In genomic region chr1:74507780-74508179, GRCm38 (mm10) we compare ENCODE assay signal across 9 mouse cellular contexts. TPM values are rescaled to one million over a fixed set of nuclear protein-coding genes. Genes with fewer than 3 reads are reported as not detected.
DNase-seq lines count a peak whose midpoint lies in the region; ATAC-seq and TF ChIP-seq lines count a peak whose summit lies in the region.
"Had no signal": no experiment of that assay in that cellular context is flagged by ENCODE, and none has a peak within 500 bp of the region (broad histone marks: within the 10 kb centered on the region; RNA-seq: fewer than 3 reads in every experiment).

No protein-coding gene starts in this region.

- TF ChIP-seq POLR2A in thymus, adult 2 months (IDR thresholded peaks at IDR 0.05; ENCODE audit: control insufficient read depth, extremely low read depth, insufficient read depth, low read length, poor library complexity), result no peak

- H3K27ac ChIP-seq in heart, embryonic 16.5 days (ENCODE audit: low read length), result no peak overlapping the region
- H3K27ac ChIP-seq in ES-E14 (ENCODE audit: insufficient read depth, low read depth, low read length, poor library complexity, severe bottlenecking), result no peak overlapping the region
- no peak overlapping the region for H3K27ac ChIP-seq in hindbrain, embryonic 15.5 days (replicated peaks)
- H3K27ac ChIP-seq in midbrain, embryonic 13.5 days, result no peak overlapping the region
- no peak overlapping the region for H3K27ac ChIP-seq in thymus, adult 2 months (ENCODE audit: control insufficient read depth, insufficient read depth, low read length)

- no peak for TF ChIP-seq CTCF in thymus, adult 2 months (IDR thresholded peaks at IDR 0.05; ENCODE audit: borderline replicate concordance, control insufficient read depth, extremely low read depth, insufficient read depth, low read length, poor library complexity)

- intact Hi-C loops in heart, postnatal 10 days (cut with DNase I), result loop anchor here (5.0 kb wide), 1 partner anchor 80 kb away; the partner anchor contains the start of genes Bcs1l and Zfp142

- H3K36me3 ChIP-seq in heart, embryonic 16.5 days (ENCODE audit: control insufficient read depth, insufficient read depth), result no peaks in the 10 kb centered on the region; the same call in 1 of the 2 replicates
- H3K36me3 ChIP-seq in ES-E14 (ENCODE audit: control insufficient read depth, insufficient read depth, low read length, poor library complexity, severe bottlenecking), result no peaks in the 10 kb centered on the region
- no peaks in the 10 kb centered on the region for H3K36me3 ChIP-seq in hindbrain, embryonic 15.5 days
- H3K36me3 ChIP-seq in midbrain, embryonic 13.5 days, result no peaks in the 10 kb centered on the region; the same call in 1 of the 2 replicates
- no peaks in the 10 kb centered on the region for H3K36me3 ChIP-seq in thymus, adult 2 months (ENCODE audit: control insufficient read depth, insufficient read depth, low read length)

- no peak overlapping the region for H3K4me3 ChIP-seq in heart, embryonic 16.5 days (ENCODE audit: low read length)
- peak overlapping the region in 1 of 2 experiments; percentile 81; a peak in 1 of 4 replicates for H3K4me3 ChIP-seq in ES-E14 (ENCODE audit: insufficient read depth in 1 of 2, low read depth in 1 of 2, low read length in 2 of 2, poor library complexity in 1 of 2, severe bottlenecking in 1 of 2)
- peak overlapping the region; percentile 84; the same call in 1 of the 2 replicates for H3K4me3 ChIP-seq in hindbrain, embryonic 15.5 days
- H3K4me3 ChIP-seq in midbrain, embryonic 13.5 days (replicated peaks), result peak overlapping the region; percentile 82
- no peak overlapping the region for H3K4me3 ChIP-seq in thymus, adult 2 months (ENCODE audit: control insufficient read depth, insufficient read depth, low read length)

- H3K9me3 ChIP-seq in heart, embryonic 16.5 days (replicated peaks; ENCODE audit: control insufficient read depth, low read length), result no peaks in the 10 kb centered on the region
- H3K9me3 ChIP-seq in ES-E14 (ENCODE audit: control insufficient read depth, insufficient read depth, low read depth, low read length), result no peaks in the 10 kb centered on the region
- H3K9me3 ChIP-seq in hindbrain, embryonic 15.5 days, result no peaks in the 10 kb centered on the region
- no peaks in the 10 kb centered on the region for H3K9me3 ChIP-seq in midbrain, embryonic 13.5 days

- ATAC-seq in heart, embryonic 16.5 days (replicated peaks; ENCODE audit: extremely low read depth, insufficient read depth, low FRiP score), result no peak
- ATAC-seq in hindbrain, embryonic 15.5 days (ENCODE audit: low FRiP score, low read depth), result no peak
- ATAC-seq in midbrain, embryonic 13.5 days, result no peak

- in situ Hi-C loops in ES-E14 (cut with MboI; ENCODE audit: low sequenced_read_pairs in 2 of 2, unreplicated experiment in 2 of 2), result no loop called here

- no peak for DNase-seq in heart, postnatal 10 days
- DNase-seq in ES-E14 (ENCODE audit: low read depth, low spot score), result no peak
- no peak for DNase-seq in thymus, adult 2 months
- DNase-seq in B cell, adult 2 months, result no peak
- no peak for DNase-seq in kidney, postnatal 14 days
- DNase-seq: heart, adult 11 months had no signal

- peaks cover 33% of the 10 kb centered on the region for H3K4me1 ChIP-seq in heart, embryonic 16.5 days (ENCODE audit: control insufficient read depth, insufficient read depth, low read length)
- peaks cover 1 to 8% of the 10 kb centered on the region in 2 experiments; a peak in 1 of 4 replicates for H3K4me1 ChIP-seq in ES-E14 (ENCODE audit: control insufficient read depth in 2 of 2, insufficient read depth in 2 of 2, low read length in 2 of 2, poor library complexity in 1 of 2)
- H3K4me1 ChIP-seq in hindbrain, embryonic 15.5 days (replicated peaks), result peaks cover 41% of the 10 kb centered on the region
- H3K4me1 ChIP-seq in midbrain, embryonic 13.5 days (replicated peaks), result peaks cover 42% of the 10 kb centered on the region
- no peaks in the 10 kb centered on the region for H3K4me1 ChIP-seq in thymus, adult 2 months (replicated peaks; ENCODE audit: control insufficient read depth, insufficient read depth, low read length)

- 90% methylated on average over 2 of the region's 2 CpGs for WGBS in heart, embryonic 16.5 days
- 95% methylated on average over 2 of the region's 2 CpGs for WGBS in hindbrain, embryonic 15.5 days
- WGBS in midbrain, embryonic 13.5 days, result 95% methylated on average over 2 of the region's 2 CpGs
- 95% methylated on average over 2 of the region's 2 CpGs for WGBS in thymus, adult 2 months

- no peaks in the 10 kb centered on the region for H3K27me3 ChIP-seq in heart, embryonic 16.5 days (ENCODE audit: control insufficient read depth, insufficient read depth, low read length)
- H3K27me3 ChIP-seq in hindbrain, embryonic 15.5 days, result no peaks in the 10 kb centered on the region
- no peaks in the 10 kb centered on the region for H3K27me3 ChIP-seq in midbrain, embryonic 13.5 days
- no peaks in the 10 kb centered on the region for H3K27me3 ChIP-seq in thymus, adult 2 months (ENCODE audit: control insufficient read depth, insufficient read depth, low read length)

- H3K9ac ChIP-seq in heart, embryonic 16.5 days (ENCODE audit: low read length), result no peak overlapping the region
- H3K9ac ChIP-seq in ES-E14 (ENCODE audit: insufficient read depth, low read depth, low read length, poor library complexity, severe bottlenecking), result peak overlapping the region; percentile 37; the same call in 1 of the 2 replicates
- H3K9ac ChIP-seq in hindbrain, embryonic 15.5 days, result no peak overlapping the region
- H3K9ac ChIP-seq in midbrain, embryonic 13.5 days (replicated peaks), result peak overlapping the region; percentile 80; the same call in 1 of the 2 replicates

- H3K4me2 ChIP-seq in heart, embryonic 16.5 days (ENCODE audit: low read depth, low read length), result peak overlapping the region; percentile 85
- peak overlapping the region; percentile 79 for H3K4me2 ChIP-seq in hindbrain, embryonic 15.5 days
- peak overlapping the region; percentile 74 for H3K4me2 ChIP-seq in midbrain, embryonic 13.5 days (replicated peaks)

TF ChIP-seq in ES-E14, 5 proteins besides CTCF, POLR2A, EP300 and RAD21:
- no peak for TF ChIP-seq ZNF384 (IDR thresholded peaks at IDR 0.05; ENCODE audit: low read depth, low read length)
- TF ChIP-seq ZC3H11A (IDR thresholded peaks at IDR 0.05; ENCODE audit: borderline replicate concordance, low read depth, low read length), result no peak
- no peak for TF ChIP-seq CHD2 (IDR thresholded peaks at IDR 0.05; ENCODE audit: low read depth, low read length)
- no peak for TF ChIP-seq MAFK (IDR thresholded peaks at IDR 0.05; ENCODE audit: insufficient read depth, low read depth, low read length)
- TF ChIP-seq HCFC1 (IDR thresholded peaks at IDR 0.05; ENCODE audit: borderline replicate concordance, insufficient read depth, low read length), result no peak

RNA-seq across cellular contexts. Expression of gene Cnot9, which starts 1.9 kb away (rescaled TPM):
- polyA plus RNA-seq in heart, embryonic 16.5 days (2015; fragmentation: Nextera tagmentation; extraction: Ambion mirVana), result 28.3 and 32.1 TPM in 2 replicates
- 10 to 100 TPM; 20.8 to 22.4 TPM for total RNA-seq in heart, postnatal 10 days (2021)
- total RNA-seq in ES-E14 (2012; rRNA removed), result 41.1 and 57.1 TPM in 2 replicates
- 48.7 and 51.1 TPM in 2 replicates for polyA plus RNA-seq in hindbrain, embryonic 15.5 days (2015; fragmentation: Nextera tagmentation; extraction: Ambion mirVana)
- polyA plus RNA-seq in midbrain, embryonic 13.5 days (2015; fragmentation: Nextera tagmentation; extraction: Ambion mirVana), result 57.7 and 58.3 TPM in 2 replicates
- polyA plus RNA-seq in thymus, adult 2 months (2012; rRNA removed), result 40.2 and 53.1 TPM in 2 replicates

RNA-seq across cellular contexts. Expression of gene Plcd4, which starts 34.9 kb away (rescaled TPM):
- 0.20 and 0.68 TPM in 2 replicates for polyA plus RNA-seq in heart, embryonic 16.5 days (2015; fragmentation: Nextera tagmentation; extraction: Ambion mirVana)
- total RNA-seq in heart, postnatal 10 days (2021), result not detected
- total RNA-seq in ES-E14 (2012; rRNA removed), result 1.2 and 1.5 TPM in 2 replicates
- 5.6 and 6.1 TPM in 2 replicates for polyA plus RNA-seq in hindbrain, embryonic 15.5 days (2015; fragmentation: Nextera tagmentation; extraction: Ambion mirVana)
- polyA plus RNA-seq in midbrain, embryonic 13.5 days (2015; fragmentation: Nextera tagmentation; extraction: Ambion mirVana), result 2.2 and 2.9 TPM in 2 replicates
- polyA plus RNA-seq in thymus, adult 2 months (2012; rRNA removed), result 0.24 and 0.33 TPM in 2 replicates

RNA-seq across cellular contexts. Expression of gene Usp37, which starts 36.3 kb away (rescaled TPM):
- 19.2 and 20.3 TPM in 2 replicates for polyA plus RNA-seq in heart, embryonic 16.5 days (2015; fragmentation: Nextera tagmentation; extraction: Ambion mirVana)
- 10 to 100 TPM; 13.6 to 18.5 TPM for total RNA-seq in heart, postnatal 10 days (2021)
- 36.7 and 44.8 TPM in 2 replicates for total RNA-seq in ES-E14 (2012; rRNA removed)
- 23.9 and 25.1 TPM in 2 replicates for polyA plus RNA-seq in hindbrain, embryonic 15.5 days (2015; fragmentation: Nextera tagmentation; extraction: Ambion mirVana)
- polyA plus RNA-seq in midbrain, embryonic 13.5 days (2015; fragmentation: Nextera tagmentation; extraction: Ambion mirVana), result 32.2 and 33.4 TPM in 2 replicates
- 7.3 and 8.6 TPM in 2 replicates for polyA plus RNA-seq in thymus, adult 2 months (2012; rRNA removed)

Comparison
In these comparisons a context has a peak if more than half of its experiments do, and no peak if none do; other contexts are left out.
1. H3K4me3 ChIP-seq: peak in hindbrain, embryonic 15.5 days (single experiment) and midbrain, embryonic 13.5 days (single experiment); none in heart, embryonic 16.5 days (single experiment) and thymus, adult 2 months (single experiment).
2. H3K9ac ChIP-seq: peak in ES-E14 (single experiment) and midbrain, embryonic 13.5 days (single experiment); none in heart, embryonic 16.5 days (single experiment) and hindbrain, embryonic 15.5 days (single experiment).
3. Peak in every context shown above with its lines, with median percentiles within 50 percentile points of each other: H3K4me2 ChIP-seq.